10 mouse cellular contexts compared by ENCODE assay signal in genomic region chr5:25496652-25497051, GRCm38 (mm10). TPM values are rescaled to one million over a fixed set of nuclear protein-coding genes. Genes with fewer than 3 reads are reported as not detected.
DNase-seq lines count a peak whose midpoint lies in the region; ATAC-seq and TF ChIP-seq lines count a peak whose summit lies in the region.
"Had no signal": no experiment of that assay in that cellular context is flagged by ENCODE, and none has a peak within 500 bp of the region (broad histone marks: within the 10 kb centered on the region; RNA-seq: fewer than 3 reads in every experiment).

No protein-coding gene starts in this region.

- H3K4me2 ChIP-seq in embryonic facial prominence, embryonic 14.5 days (ENCODE audit: low read depth, low read length), result peak overlapping the region; percentile 76
- peak overlapping the region; percentile 70 for H3K4me2 ChIP-seq in intestine, embryonic 16.5 days (ENCODE audit: low read depth, low read length)
- peak overlapping the region; percentile 91 for H3K4me2 ChIP-seq in neural tube, embryonic 12.5 days (replicated peaks)

- no peaks in the 10 kb centered on the region for H3K9me3 ChIP-seq in embryonic facial prominence, embryonic 14.5 days (ENCODE audit: control insufficient read depth, low read length)
- no peaks in the 10 kb centered on the region for H3K9me3 ChIP-seq in intestine, embryonic 16.5 days (ENCODE audit: control insufficient read depth, low read length)
- no peaks in the 10 kb centered on the region for H3K9me3 ChIP-seq in neural tube, embryonic 12.5 days

- no peaks in the 10 kb centered on the region for H3K27me3 ChIP-seq in embryonic facial prominence, embryonic 14.5 days (replicated peaks; ENCODE audit: control insufficient read depth, insufficient read depth, low read length)
- H3K27me3 ChIP-seq in intestine, embryonic 16.5 days (replicated peaks; ENCODE audit: control insufficient read depth, insufficient read depth, low read length), result no peaks in the 10 kb centered on the region
- H3K27me3 ChIP-seq in neural tube, embryonic 12.5 days (replicated peaks), result no peaks in the 10 kb centered on the region

- H3K36me3 ChIP-seq in embryonic facial prominence, embryonic 14.5 days (ENCODE audit: control insufficient read depth, insufficient read depth, low read length), result no peaks in the 10 kb centered on the region
- H3K36me3 ChIP-seq in intestine, embryonic 16.5 days (ENCODE audit: control insufficient read depth, insufficient read depth, low read length), result no peaks in the 10 kb centered on the region
- H3K36me3 ChIP-seq in neural tube, embryonic 12.5 days, result no peaks in the 10 kb centered on the region

- H3K4me1 ChIP-seq in lung, adult 2 months (ENCODE audit: control insufficient read depth, insufficient read depth, low read length), result peaks cover 4% of the 10 kb centered on the region
- peaks cover 15% of the 10 kb centered on the region for H3K4me1 ChIP-seq in embryonic facial prominence, embryonic 14.5 days (ENCODE audit: control insufficient read depth, insufficient read depth, low read length)
- H3K4me1 ChIP-seq in intestine, embryonic 16.5 days (ENCODE audit: control insufficient read depth, insufficient read depth, low read length), result peaks cover 9% of the 10 kb centered on the region
- peaks cover 10% of the 10 kb centered on the region for H3K4me1 ChIP-seq in neural tube, embryonic 12.5 days

- TF ChIP-seq POLR2A in lung, adult 2 months (IDR thresholded peaks at IDR 0.05; ENCODE audit: borderline replicate concordance, extremely low read depth, low read depth, low read length), result no peak

- WGBS in lung, adult 2 months, result 33% methylated on average over 2 of the region's 2 CpGs
- 23% methylated on average over 2 of the region's 2 CpGs for WGBS in embryonic facial prominence, embryonic 14.5 days
- WGBS in intestine, embryonic 16.5 days, result 43% methylated on average over 2 of the region's 2 CpGs
- 51% methylated on average over 2 of the region's 2 CpGs for WGBS in neural tube, embryonic 12.5 days

- no peak overlapping the region for H3K27ac ChIP-seq in embryonic facial prominence, embryonic 14.5 days (replicated peaks; ENCODE audit: low read depth, low read length)
- H3K27ac ChIP-seq in intestine, embryonic 16.5 days (ENCODE audit: low read length), result no peak overlapping the region
- no peak overlapping the region for H3K27ac ChIP-seq in neural tube, embryonic 12.5 days

- H3K9ac ChIP-seq in embryonic facial prominence, embryonic 14.5 days (ENCODE audit: low read depth, low read length), result peak overlapping the region; percentile 92
- no peak overlapping the region for H3K9ac ChIP-seq in intestine, embryonic 16.5 days (ENCODE audit: low read depth, low read length)
- no peak overlapping the region for H3K9ac ChIP-seq in neural tube, embryonic 12.5 days

- no peak for TF ChIP-seq CTCF in lung, adult 2 months (IDR thresholded peaks at IDR 0.05; ENCODE audit: insufficient read depth, low read length)

- no peak for ATAC-seq in embryonic facial prominence, embryonic 14.5 days (ENCODE audit: low read depth)
- ATAC-seq in intestine, embryonic 16.5 days, result no peak
- ATAC-seq in neural tube, embryonic 12.5 days (ENCODE audit: low FRiP score, low read depth), result no peak

- no peak for DNase-seq in lung, adult 2 months
- DNase-seq in lung, postnatal 36 days, result no peak
- no peak for DNase-seq in embryonic facial prominence, embryonic 14.5 days (ENCODE audit: low spot score)
- no peak for DNase-seq in Muller cell, postnatal 12 days (ENCODE audit: inconsistent ontology term)
- no peak for DNase-seq in layer of hippocampus, adult 11-12 months (ENCODE audit: low spot score)
- DNase-seq in left cerebral cortex, adult 18-20 months (ENCODE audit: low spot score in 2 of 2), result no peak

- H3K4me3 ChIP-seq in lung, adult 2 months (replicated peaks; ENCODE audit: extremely low read depth, low read depth, low read length), result peak overlapping the region; percentile 15
- H3K4me3 ChIP-seq in embryonic facial prominence, embryonic 14.5 days (ENCODE audit: low read depth, low read length), result peak overlapping the region; percentile 86
- peak overlapping the region; percentile 98 for H3K4me3 ChIP-seq in intestine, embryonic 16.5 days (ENCODE audit: low read length)
- peak overlapping the region; percentile 94 for H3K4me3 ChIP-seq in neural tube, embryonic 12.5 days

RNA-seq across cellular contexts. Expression of gene Kmt2c, which starts 1.9 kb away (rescaled TPM):
- polyA plus RNA-seq in lung, adult 2 months (2012; rRNA removed), result 13.6 and 19.0 TPM in 2 replicates
- polyA plus RNA-seq in embryonic facial prominence, embryonic 14.5 days (2014; fragmentation: Nextera tagmentation; extraction: Ambion mirVana), result 19.9 and 20.0 TPM in 2 replicates
- 8.1 and 9.0 TPM in 2 replicates for polyA plus RNA-seq in intestine, embryonic 16.5 days (2015; fragmentation: Nextera tagmentation; extraction: Ambion mirVana)
- 22.4 and 23.8 TPM in 2 replicates for polyA plus RNA-seq in neural tube, embryonic 12.5 days (2016; fragmentation: Nextera tagmentation; extraction: Ambion mirVana)
- 10 to 100 TPM; 63.3 to 63.7 TPM for total RNA-seq in left cerebral cortex, adult 18-20 months (2021)

RNA-seq across cellular contexts. Expression of gene Cct8l1, which starts 19.2 kb away (rescaled TPM):
- not detected in 2 replicates for polyA plus RNA-seq in lung, adult 2 months (2012; rRNA removed)
- polyA plus RNA-seq in embryonic facial prominence, embryonic 14.5 days (2014; fragmentation: Nextera tagmentation; extraction: Ambion mirVana), result not detected in 2 replicates
- not detected in 2 replicates for polyA plus RNA-seq in intestine, embryonic 16.5 days (2015; fragmentation: Nextera tagmentation; extraction: Ambion mirVana)
- 0.13 TPM in 1 of 2 replicates, not detected in the other for polyA plus RNA-seq in neural tube, embryonic 12.5 days (2016; fragmentation: Nextera tagmentation; extraction: Ambion mirVana)
- under 1 TPM; 0.30 to 0.40 TPM for total RNA-seq in left cerebral cortex, adult 18-20 months (2021)
- total RNA-seq: adrenal gland, postnatal 4 days had no signal
- polyA plus RNA-seq: large intestine, adult 2 months had no signal

Comparison
In these comparisons a context has a peak if more than half of its experiments do, and no peak if none do; other contexts are left out.
1. H3K4me3 ChIP-seq: peak in every context shown above with its lines; median percentile 98 in intestine, embryonic 16.5 days; 94 in neural tube, embryonic 12.5 days; 86 in embryonic facial prominence, embryonic 14.5 days; 15 in lung, adult 2 months.